Mouse (Mus musculus) megakaryocyte-erythroid progenitor cell, adult 5-6 weeks (primary cell): ENCODE measurements around the gene Chrna1. TPM values are rescaled to one million over a fixed set of nuclear protein-coding genes. Genes with fewer than 3 reads are reported as not detected.

ENCODE experiments used
- ATAC-seq: replicated peaks from 2 replicates; pipeline ENCODE4 v1.8.0; 2016; ENCODE audit warnings: mild to moderate bottlenecking, inconsistent platforms; ENCODE audit not compliant: severe bottlenecking, poor library complexity, low FRiP score, low TSS enrichment
- total RNA-seq, 2 experiments: library from RNA; stranded (forward) in 1 of 2; stranded (reverse) in 1 of 2; fragments of 200-1000, 215-1000 nt in 1 of 2; fragments of >200 nt in 1 of 2; fragmentation: Nextera tagmentation in 1 of 2; gene quantifications; 2 replicates each; pipeline ENCODE4 v1.2.3; 2014 to 2017

Gene Chrna1
- total RNA-seq, 2 experiments from 2014 or later = 0.28 TPM; not detected in 1

DNA sequence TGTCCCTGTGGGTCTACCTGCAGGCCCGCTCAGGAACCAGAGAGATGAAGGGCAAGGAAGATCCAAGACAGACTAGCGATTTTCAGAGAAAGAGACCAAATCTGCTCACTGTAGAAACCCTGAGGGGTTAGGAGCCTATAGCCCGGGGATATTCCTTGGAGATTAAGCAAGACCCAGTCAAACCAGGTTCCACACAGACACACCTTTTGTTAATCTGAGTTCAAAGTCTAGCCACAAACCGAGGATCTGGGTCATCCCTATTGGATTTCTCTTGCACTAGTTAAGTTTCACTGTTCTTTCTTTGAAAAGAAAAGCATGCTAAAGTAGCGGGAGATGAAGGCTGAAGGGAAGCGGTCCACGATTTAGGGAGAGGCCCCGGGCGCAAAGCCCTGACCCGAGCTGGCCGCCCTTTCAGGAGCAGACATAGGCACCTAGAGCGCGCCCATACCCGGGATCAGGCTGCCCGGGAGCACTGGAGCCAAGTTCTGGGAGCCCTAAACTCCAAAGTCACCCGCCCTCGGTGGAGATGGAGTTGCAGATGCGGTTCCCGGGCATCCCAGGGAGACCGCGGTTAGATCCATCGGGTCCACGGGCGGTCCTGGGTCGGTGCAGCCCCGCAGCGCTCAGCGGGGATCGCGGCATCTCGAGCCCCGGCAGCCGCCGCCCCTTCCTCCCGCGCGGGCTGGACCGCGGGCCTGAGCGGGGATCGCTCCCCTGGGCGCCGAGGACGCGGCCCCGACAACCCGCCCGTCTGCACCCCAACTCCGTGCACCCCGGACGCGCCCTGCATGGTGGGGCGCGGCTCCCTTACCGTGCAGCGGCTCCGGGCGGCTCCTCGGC lies 51.4 kb downstream of the Chrna1 start:
- ATAC-seq = no peak

DNA sequence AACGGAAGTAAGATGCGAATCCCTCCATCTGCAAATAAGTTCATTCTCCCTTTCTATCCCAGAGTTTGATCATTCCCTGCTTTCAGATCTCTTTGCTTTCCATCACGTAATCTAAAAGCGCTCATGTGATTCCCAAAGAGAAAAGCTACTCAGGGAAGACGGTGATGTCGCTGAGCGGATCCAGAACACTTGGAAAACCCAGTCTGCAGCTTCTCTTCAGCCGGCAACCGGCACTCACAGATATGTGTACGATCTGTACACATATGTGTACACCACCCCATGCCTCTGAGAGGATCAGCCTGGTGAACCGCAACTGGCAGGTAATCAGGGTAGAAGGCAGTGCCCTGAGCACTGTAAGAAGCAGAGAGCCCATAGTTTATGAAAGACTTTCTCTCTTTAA lies 52.2 kb downstream of the Chrna1 start:
- no peak for ATAC-seq

DNA sequence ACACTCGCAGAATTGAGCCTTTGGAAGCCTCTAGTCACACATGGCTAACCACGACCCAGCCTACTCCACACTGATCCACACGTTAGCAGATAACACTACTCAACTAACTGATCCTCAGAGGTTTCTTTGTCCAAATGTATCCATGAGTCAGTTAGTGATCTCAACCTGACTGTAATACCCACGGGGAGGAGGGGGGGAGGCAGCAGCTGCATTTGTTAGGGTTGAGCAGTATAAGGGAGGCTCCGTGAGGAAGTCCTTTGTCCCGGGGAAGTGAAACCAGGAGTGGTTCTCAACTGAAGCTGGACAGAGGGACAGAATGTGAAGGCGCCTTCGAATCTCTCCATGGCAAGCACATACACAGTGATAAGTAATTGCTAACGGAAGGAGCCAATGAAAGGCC lies 53.4 kb downstream of the Chrna1 start:
- ATAC-seq = no peak

DNA sequence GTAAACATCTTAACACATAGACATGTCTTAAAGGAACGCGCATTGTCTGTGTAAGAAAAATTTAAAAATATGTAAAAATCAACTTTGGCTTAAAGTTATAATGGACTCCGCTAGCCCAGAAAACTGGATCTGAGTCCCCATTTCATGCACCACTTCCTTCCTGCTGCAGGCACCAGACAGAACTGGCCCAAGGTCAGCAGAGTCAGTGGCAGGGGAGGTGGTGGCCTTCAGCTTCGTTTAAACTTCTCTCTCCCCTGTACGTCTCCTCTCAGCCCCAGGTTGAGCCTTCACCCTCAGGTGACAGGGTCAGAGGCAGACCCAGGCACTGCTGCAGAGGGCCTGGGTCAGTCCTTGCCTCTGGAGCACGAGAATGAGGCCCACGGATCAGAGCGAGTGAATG lies 57.2 kb downstream of the Chrna1 start:
- no peak for ATAC-seq

DNA sequence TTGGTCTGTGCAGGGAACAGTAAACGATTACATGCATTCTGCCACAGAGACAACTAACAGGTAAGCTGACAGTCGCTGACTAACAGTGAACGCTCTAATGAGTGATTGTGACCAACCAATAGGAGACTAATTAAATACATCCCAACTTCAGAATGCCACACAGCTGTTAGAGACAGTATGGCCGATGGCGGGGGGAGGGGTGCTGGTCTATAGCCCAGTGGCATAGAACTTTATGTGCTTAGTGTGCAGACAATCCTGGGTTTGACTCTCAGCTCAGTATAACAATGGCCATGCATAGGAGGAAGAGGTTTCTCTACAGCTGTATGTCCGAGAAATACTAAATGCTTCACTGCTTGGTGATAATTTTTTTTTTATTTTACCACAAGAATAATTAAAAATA lies 57.8 kb downstream of the Chrna1 start:
- no peak for ATAC-seq

DNA sequence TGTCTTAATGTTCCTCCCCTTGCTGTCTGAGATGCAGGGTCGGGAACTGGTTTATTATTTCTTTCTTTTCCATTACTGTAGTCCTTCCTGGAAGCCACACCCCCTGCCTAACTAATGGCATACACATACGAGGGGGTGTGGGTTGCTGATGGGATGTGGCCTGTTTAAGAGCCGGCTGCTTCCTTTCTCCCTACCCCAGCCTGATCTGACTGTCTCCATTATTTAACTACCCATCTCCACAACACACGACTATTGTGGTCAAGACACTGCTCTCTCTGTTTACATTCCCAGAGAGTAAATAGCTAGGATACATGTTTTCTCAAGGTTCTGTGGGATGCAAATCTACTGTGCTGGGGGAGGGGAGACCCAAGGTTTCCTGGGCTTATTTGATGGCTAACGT lies 58.4 kb downstream of the Chrna1 start:
- no peak for ATAC-seq

DNA sequence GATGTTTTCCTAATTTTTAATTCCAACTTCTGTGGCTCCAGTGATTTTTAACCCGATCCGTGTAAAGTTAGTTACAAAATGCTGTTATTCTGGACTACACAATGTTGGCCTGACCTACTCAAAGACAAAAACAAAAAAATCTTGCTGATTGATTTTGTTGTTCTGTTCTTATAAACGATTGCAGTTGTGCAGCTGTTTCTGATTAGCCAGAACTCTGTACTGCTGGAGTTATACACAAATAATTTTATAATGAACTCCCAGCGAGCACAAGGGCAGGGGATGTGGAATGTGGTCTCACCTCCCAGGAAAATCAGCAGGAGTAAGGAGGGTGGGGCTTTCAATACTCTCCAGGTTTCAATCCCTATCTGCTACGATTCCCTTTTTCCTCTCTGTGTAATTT lies 61.2 kb downstream of the Chrna1 start:
- ATAC-seq = no peak

DNA sequence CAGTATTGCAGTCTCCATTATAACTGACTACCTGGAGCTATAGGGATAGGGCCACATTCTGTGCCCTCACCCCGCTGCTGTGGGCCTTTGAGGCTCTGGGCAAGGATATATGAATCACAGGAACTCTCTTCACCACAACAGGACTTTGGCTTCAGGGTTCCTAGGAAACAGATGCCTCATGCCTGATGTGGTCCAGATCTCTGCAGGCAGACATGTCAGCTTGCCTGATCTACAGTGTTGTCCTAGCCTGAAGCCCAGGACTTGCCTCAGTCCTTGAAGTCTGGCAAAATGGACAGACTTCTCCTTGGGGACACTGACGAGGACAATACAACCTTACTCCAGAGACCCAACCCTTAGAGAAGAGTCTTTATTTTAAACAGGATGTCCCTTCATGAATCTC lies 61.8 kb downstream of the Chrna1 start:
- no peak for ATAC-seq

DNA sequence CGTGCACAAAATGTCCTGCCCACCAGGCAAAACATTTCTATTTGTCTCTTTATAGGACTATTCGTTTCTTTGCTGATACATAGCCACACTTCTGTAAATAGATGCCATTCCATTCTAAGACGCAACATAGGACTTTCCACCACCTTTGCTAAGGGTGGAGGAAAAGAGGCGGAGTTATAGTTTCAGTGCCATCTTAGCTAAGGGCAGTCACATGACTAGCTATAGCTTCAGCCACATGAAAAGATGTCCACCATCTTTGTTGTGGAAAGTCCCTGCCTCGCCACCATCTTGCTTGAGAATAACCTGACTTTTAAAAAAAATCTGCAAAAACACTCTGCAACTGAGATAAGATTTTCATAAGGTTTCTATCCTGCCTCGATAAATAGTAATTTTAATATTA lies 66.0 kb downstream of the Chrna1 start:
- ATAC-seq = no peak

Other genes with a start within 250 kb of the Chrna1 start
- gene Gpr155, start 193.8 kb downstream of the Chrna1 start, total RNA-seq (2014; fragmentation: Nextera tagmentation) = 4.7 and 8.0 TPM in 2 replicates
- 4.5 and 7.8 TPM in 2 replicates for gene Gpr155, start 193.8 kb downstream of the Chrna1 start, total RNA-seq (2017)
- 7.7 and 14.0 TPM in 2 replicates for gene Wipf1, start 50.6 kb downstream of the Chrna1 start, total RNA-seq (2014; fragmentation: Nextera tagmentation)
- 3.9 and 9.6 TPM in 2 replicates for gene Wipf1, start 50.6 kb downstream of the Chrna1 start, total RNA-seq (2017)
- 1.2 TPM in 1 of 2 replicates, not detected in the other for gene Chn1, start 195.0 kb upstream of the Chrna1 start, total RNA-seq (2014; fragmentation: Nextera tagmentation)
- gene Chn1, start 195.0 kb upstream of the Chrna1 start, total RNA-seq (2017) = not detected in 2 replicates